Mouse (Mus musculus) midbrain, embryonic 12.5 days (tissue): ENCODE data around the gene Cfap73. TPM values are rescaled to one million over a fixed set of nuclear protein-coding genes. Genes with fewer than 3 reads are reported as not detected.
A peak's percentile ranks its signal among the peaks of the same experiment; 100 is the strongest.

Experiments used
- ATAC-seq: fragments of 200-750 bp; cut with Nextera tagmentation; 2 replicates; pipeline ENCODE4 v1.8.0; 2017; ENCODE audit warnings: low read depth, moderate TSS enrichment, moderate library complexity; ENCODE audit not compliant: low FRiP score
- H3K27ac ChIP-seq: fragments of 300-500 bp; sonication (generic); replicated peaks from 2 replicates; pipeline ENCODE4 v1.5.1; 2016; ENCODE audit warnings: mild to moderate bottlenecking
- H3K27me3 ChIP-seq: fragments of 300-500 bp; sonication (generic); 2 replicates; pipeline ENCODE4 v1.6.1; 2016; ENCODE audit warnings: mild to moderate bottlenecking
- H3K36me3 ChIP-seq: fragments of 300-500 bp; sonication (generic); 2 replicates; pipeline ENCODE4 v1.6.1; 2016
- H3K4me1 ChIP-seq: fragments of 300-500 bp; sonication (generic); 2 replicates; pipeline ENCODE4 v1.6.1; 2016
- H3K4me2 ChIP-seq: fragments of 300-500 bp; sonication (generic); replicated peaks from 2 replicates; pipeline ENCODE4 v1.6.1; 2016; ENCODE audit warnings: mild to moderate bottlenecking, moderate library complexity
- H3K4me3 ChIP-seq: fragments of 300-500 bp; sonication (generic); 2 replicates; pipeline ENCODE4 v1.5.1; 2016; ENCODE audit warnings: mild to moderate bottlenecking
- H3K9ac ChIP-seq: fragments of 300-500 bp; sonication (generic); replicated peaks from 2 replicates; pipeline ENCODE4 v1.6.1; 2016; ENCODE audit warnings: mild to moderate bottlenecking, moderate library complexity
- H3K9me3 ChIP-seq: fragments of 300-500 bp; sonication (generic); 2 replicates; pipeline ENCODE4 v1.6.1; 2016; ENCODE audit warnings: mild to moderate bottlenecking
- WGBS: fragments of 180-500 bp; shearing (Covaris S2); methylation state at CpG from one replicate; pipeline ENCODE4 v1.1.7; 2016; 5-methylcytosine and 5-hydroxymethylcytosine counted together
- polyA plus RNA-seq: library from polyadenylated mRNA; unstranded; fragments of >200 nt; fragmentation: Nextera tagmentation; extraction: Ambion mirVana; gene quantifications from 2 replicates; pipeline ENCODE4 v1.2.1, GENCODE M21; 2016

Gene Cfap73
- polyA plus RNA-seq, 1 experiment from 2014 or later: not detected

GRCm38 (mm10) chr5:120660816-120661215, 26.8 kb upstream of the Cfap73 start:
- no peak overlapping the region for H3K4me2 ChIP-seq
- no peak overlapping the region for H3K27ac ChIP-seq
- H3K4me3 ChIP-seq: no peak overlapping the region
- no peak for ATAC-seq
- peaks cover 15% of the 10 kb centered on the region; the same call in 1 of the 2 replicates for H3K27me3 ChIP-seq
- H3K9me3 ChIP-seq: no peaks in the 10 kb centered on the region
- 33% methylated on average over 5 of the region's 5 CpGs for WGBS
- no peaks in the 10 kb centered on the region for H3K36me3 ChIP-seq
- peaks cover 8% of the 10 kb centered on the region; the same call in 1 of the 2 replicates for H3K4me1 ChIP-seq
- H3K9ac ChIP-seq: no peak overlapping the region

DNA sequence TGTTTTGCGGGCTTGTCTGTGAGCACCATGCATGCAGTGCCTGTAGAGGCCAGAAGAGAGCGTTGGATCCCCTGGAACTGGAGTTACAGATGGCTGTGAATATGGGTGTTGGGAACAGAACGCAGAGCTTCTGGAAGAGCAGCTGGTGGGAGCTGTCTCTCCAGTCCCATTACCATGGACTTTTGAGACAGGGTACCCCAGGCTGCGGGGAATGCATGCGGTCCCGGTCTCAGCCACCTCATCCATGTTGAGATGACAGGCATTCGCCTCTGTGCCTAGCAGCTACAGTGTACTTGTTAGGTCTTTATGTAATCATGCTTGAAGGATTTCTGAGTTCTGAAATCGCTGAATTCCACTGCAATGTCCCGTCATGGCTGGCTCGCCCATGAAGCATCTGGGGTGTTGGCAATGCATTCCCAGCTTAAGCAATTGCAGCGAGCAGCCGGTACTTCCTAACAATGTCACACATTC, 22.3 kb upstream of the Cfap73 start:
- Histone ChIP-seq H3K4me1 (peaks cover 8% of the 10 kb centered on the region; the same call in 1 of the 2 replicates), H3K4me2 (no peak overlapping the region), H3K27me3 (peaks cover 29% of the 10 kb centered on the region; the same call in 1 of the 2 replicates), H3K9ac (no peak overlapping the region), H3K9me3 (no peaks in the 10 kb centered on the region), H3K36me3 (no peaks in the 10 kb centered on the region), H3K27ac (no peak overlapping the region), H3K4me3 (no peak overlapping the region)
- ATAC-seq: no peak
- 88% methylated on average over 12 of the region's 12 CpGs for WGBS

DNA sequence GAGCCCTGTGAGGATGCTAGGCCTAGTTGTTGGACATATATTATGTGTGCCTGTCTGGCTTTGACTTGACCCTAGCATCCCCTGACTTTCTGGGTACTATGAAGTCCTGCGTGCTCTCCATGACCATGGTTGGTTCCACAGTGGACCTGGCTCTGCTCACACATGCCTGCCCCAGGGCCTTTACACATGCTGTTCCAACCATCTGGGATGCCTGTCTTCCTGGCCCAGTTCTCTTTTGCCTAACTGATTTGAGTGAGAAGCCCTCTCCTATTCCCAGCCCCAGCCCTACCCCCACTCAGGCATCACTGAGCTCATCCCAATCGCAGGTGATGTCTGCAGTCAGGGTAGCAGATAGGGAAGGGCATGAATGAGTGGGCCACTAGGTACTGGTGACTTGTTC, 19.8 kb upstream of the Cfap73 start:
- no peak overlapping the region for H3K9ac ChIP-seq
- no peak for ATAC-seq
- H3K27me3 ChIP-seq: peaks cover 53% of the 10 kb centered on the region
- WGBS: 87% methylated on average over 2 of the region's 2 CpGs
- no peaks in the 10 kb centered on the region for H3K36me3 ChIP-seq
- peaks cover 13% of the 10 kb centered on the region for H3K4me1 ChIP-seq
- H3K9me3 ChIP-seq: no peaks in the 10 kb centered on the region
- no peak overlapping the region for H3K27ac ChIP-seq
- no peak overlapping the region for H3K4me2 ChIP-seq
- no peak overlapping the region for H3K4me3 ChIP-seq

DNA sequence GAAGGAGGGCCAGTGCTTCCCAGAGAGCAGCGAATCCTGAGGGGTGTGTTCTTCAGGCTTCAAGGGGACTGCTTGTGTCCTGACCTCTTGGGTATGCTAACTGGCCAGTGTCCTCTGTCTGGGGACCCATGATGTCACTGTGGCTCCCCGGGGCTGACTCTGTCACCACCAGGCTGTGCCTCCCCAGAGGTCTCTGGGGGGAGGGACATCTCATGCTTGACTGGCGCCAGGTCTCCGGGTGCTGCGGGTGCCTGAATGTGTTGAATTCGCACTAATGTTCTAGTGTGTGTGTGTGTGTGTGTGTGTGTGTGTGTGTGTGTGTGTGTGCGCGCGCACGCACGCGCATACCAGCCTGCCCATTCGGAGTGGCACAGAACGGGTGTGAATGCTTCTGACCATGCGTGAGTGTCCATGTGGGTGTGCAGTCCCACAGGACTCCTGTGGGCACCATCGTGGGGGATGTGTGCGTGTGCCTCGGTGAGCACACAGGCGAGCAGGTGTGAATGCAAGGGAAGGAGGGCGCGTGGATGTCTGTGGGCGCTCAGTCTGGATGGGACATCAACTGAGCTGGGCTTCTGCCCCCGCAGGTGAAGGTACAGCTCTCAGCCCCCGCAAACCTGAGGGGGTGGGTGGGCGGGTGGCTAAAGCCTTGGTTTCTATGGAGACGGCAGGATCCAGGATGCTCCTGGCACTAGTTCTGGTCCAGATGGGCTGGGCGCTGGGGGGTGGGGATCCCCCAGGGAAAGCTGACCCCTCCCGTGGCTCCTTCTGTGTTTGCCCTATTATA, 19.1 kb upstream of the Cfap73 start:
- Histone ChIP-seq H3K27ac (no peak overlapping the region), H3K4me1 (peaks cover 19% of the 10 kb centered on the region), H3K4me3 (no peak overlapping the region), H3K4me2 (no peak overlapping the region), H3K36me3 (no peaks in the 10 kb centered on the region), H3K9ac (no peak overlapping the region), H3K9me3 (no peaks in the 10 kb centered on the region), H3K27me3 (peaks cover 56% of the 10 kb centered on the region)
- WGBS: 84% methylated on average over 28 of the region's 28 CpGs
- ATAC-seq: no peak

GRCm38 (mm10) chr5:120651230-120651629, 17.2 kb upstream of the Cfap73 start:
- 84% methylated on average over 5 of the region's 5 CpGs for WGBS
- Histone ChIP-seq H3K9me3 (no peaks in the 10 kb centered on the region), H3K4me1 (peaks cover 14% of the 10 kb centered on the region), H3K27me3 (peaks cover 75% of the 10 kb centered on the region), H3K4me2 (no peak overlapping the region), H3K27ac (no peak overlapping the region), H3K4me3 (no peak overlapping the region), H3K36me3 (no peaks in the 10 kb centered on the region), H3K9ac (no peak overlapping the region)
- ATAC-seq: no peak

DNA sequence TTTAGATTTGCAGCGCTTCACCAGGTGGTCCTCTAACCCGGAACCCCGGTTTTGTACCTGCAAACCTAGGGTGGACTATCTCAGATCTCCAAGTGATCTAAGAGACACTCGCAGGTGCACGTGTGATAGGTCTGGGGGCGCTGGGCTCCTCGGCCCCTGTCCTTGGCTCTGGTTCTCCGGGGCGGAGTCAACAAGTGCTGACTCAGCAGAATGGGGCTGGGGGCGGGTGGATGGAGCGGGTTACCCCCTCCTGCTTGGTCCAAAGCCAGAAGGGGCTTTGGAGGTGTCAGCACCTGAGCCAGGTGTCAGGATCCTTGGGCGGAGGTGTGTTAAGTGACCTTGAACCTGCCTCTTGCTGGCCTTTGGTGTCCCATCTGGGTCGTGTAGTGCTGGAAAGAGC, 15.9 kb upstream of the Cfap73 start:
- Histone ChIP-seq H3K4me2 (no peak overlapping the region), H3K36me3 (no peaks in the 10 kb centered on the region), H3K9me3 (no peaks in the 10 kb centered on the region), H3K4me3 (no peak overlapping the region), H3K9ac (no peak overlapping the region), H3K27me3 (peaks cover 78% of the 10 kb centered on the region), H3K27ac (no peak overlapping the region), H3K4me1 (peaks cover 14% of the 10 kb centered on the region)
- 19% methylated on average over 13 of the region's 13 CpGs for WGBS
- no peak for ATAC-seq

GRCm38 (mm10) chr5:120649374-120649933, 15.4 kb upstream of the Cfap73 start:
- Histone ChIP-seq H3K4me2 (peak overlapping the region; percentile 45), H3K9ac (no peak overlapping the region), H3K27ac (no peak overlapping the region), H3K36me3 (no peaks in the 10 kb centered on the region), H3K9me3 (no peaks in the 10 kb centered on the region), H3K4me3 (peak overlapping the region; percentile 25; the same call in 1 of the 2 replicates), H3K4me1 (peaks cover 14% of the 10 kb centered on the region), H3K27me3 (peaks cover 74% of the 10 kb centered on the region)
- WGBS: 4% methylated on average over 21 of the region's 21 CpGs
- no peak; the same call in 1 of the 2 replicates for ATAC-seq

DNA sequence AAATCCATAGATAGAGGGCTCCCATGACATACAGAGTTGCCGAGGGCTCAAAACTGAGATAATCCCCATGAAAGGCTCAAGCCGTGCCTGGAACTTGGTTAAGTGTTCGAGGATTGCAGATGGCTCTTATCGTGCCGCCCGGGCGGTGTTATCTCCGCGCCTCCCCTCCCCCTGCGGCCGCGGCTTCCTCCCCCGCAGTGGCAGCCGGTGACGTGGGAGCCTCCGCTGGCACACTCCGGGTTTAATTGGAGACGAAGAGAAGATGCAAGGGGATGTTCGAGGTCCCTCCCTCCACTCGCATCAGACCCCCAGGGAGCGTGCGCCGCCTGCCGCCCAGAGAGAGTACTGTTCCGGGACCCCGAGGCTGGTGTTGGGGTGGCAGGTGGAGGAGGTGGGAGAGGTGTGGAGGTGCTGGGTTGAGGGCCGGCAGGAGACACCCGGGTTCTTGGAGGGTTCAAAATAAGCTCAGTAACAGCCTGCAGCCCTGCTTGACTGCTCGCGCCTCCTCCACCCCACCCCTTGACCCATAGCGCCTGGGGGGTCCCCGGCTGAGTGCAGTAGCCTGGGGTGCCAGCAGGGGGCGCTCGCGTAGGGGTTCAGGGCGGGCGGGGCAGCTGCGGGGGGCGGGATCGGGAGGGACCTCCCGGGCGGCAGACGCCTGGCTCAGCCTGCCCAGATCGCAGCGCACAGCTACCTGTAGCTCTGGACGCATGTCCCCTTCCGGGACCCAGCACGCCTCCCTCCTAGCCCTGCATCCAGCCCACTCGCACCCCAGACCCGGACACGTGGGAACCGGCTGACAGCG, 14.7 kb upstream of the Cfap73 start, which contains the start of gene Rasal1:
TSS of gene Rasal1 (plus strand) at position 244 of the 805 bp plus-strand sequence.
- under 1% methylated on average over 43 of the region's 53 CpGs for WGBS
- no peak for ATAC-seq
- Histone ChIP-seq H3K4me3 (peak within 1 kb of the TSS; percentile 25), H3K36me3 (no peaks in the 10 kb centered on the region), H3K9me3 (no peaks in the 10 kb centered on the region), H3K4me2 (peak within 1 kb of the TSS; percentile 45), H3K27me3 (peaks cover 75% of the 10 kb centered on the region), H3K27ac (no peak within 1 kb of the TSS), H3K9ac (0 out of 2 replicates have a peak within 1 kb of the TSS, but pooled peaks have one; percentile 15), H3K4me1 (peaks cover 14% of the 10 kb centered on the region)

- no peak overlapping the region for H3K27ac ChIP-seq
- peaks cover 14% of the 10 kb centered on the region for H3K4me1 ChIP-seq
- no peak overlapping the region for H3K4me3 ChIP-seq
- H3K4me2 ChIP-seq: no peak overlapping the region
- no peaks in the 10 kb centered on the region for H3K9me3 ChIP-seq
- no peak overlapping the region for H3K9ac ChIP-seq
- ATAC-seq: no peak
- H3K27me3 ChIP-seq: peaks cover 75% of the 10 kb centered on the region
- WGBS: 42% methylated on average over 12 of the region's 12 CpGs
- no peaks in the 10 kb centered on the region for H3K36me3 ChIP-seq
Observed at GRCm38 (mm10) chr5:120647814-120648491, 13.9 kb upstream of the Cfap73 start.

- Histone ChIP-seq H3K9me3 (no peaks in the 10 kb centered on the region), H3K36me3 (no peaks in the 10 kb centered on the region), H3K4me1 (peaks cover 14% of the 10 kb centered on the region), H3K4me2 (no peak overlapping the region), H3K4me3 (no peak overlapping the region), H3K27me3 (peaks cover 70% of the 10 kb centered on the region), H3K27ac (no peak overlapping the region), H3K9ac (no peak overlapping the region)
- 84% methylated on average over 4 of the region's 4 CpGs for WGBS
- no peak for ATAC-seq
Observed at GRCm38 (mm10) chr5:120647361-120647760, 13.3 kb upstream of the Cfap73 start.

- H3K27ac ChIP-seq: no peak overlapping the region
- no peaks in the 10 kb centered on the region for H3K36me3 ChIP-seq
- H3K9me3 ChIP-seq: no peaks in the 10 kb centered on the region
- H3K27me3 ChIP-seq: peaks cover 57% of the 10 kb centered on the region
- WGBS: 70% methylated on average over 6 of the region's 6 CpGs
- no peak for ATAC-seq
- H3K4me2 ChIP-seq: no peak overlapping the region
- H3K4me3 ChIP-seq: no peak overlapping the region
- no peak overlapping the region for H3K9ac ChIP-seq
- peaks cover 14% of the 10 kb centered on the region for H3K4me1 ChIP-seq
Observed at GRCm38 (mm10) chr5:120645851-120646250, 11.8 kb upstream of the Cfap73 start.
